Mouse (Mus musculus) stomach, postnatal 0 days (tissue): ENCODE results near the gene Gm4881.

ENCODE experiments used
- CTCF ChIP-seq: IDR thresholded peaks from 2 replicates; pipeline ENCODE4 v1.5.1; 2016; ENCODE audit warnings: antibody characterized with exemption, low read depth, mild to moderate bottlenecking, moderate library complexity
- EP300 ChIP-seq: optimal IDR thresholded peaks from 2 replicates; pipeline ENCODE3; 2016; ENCODE audit warnings: antibody characterized with exemption

DNA sequence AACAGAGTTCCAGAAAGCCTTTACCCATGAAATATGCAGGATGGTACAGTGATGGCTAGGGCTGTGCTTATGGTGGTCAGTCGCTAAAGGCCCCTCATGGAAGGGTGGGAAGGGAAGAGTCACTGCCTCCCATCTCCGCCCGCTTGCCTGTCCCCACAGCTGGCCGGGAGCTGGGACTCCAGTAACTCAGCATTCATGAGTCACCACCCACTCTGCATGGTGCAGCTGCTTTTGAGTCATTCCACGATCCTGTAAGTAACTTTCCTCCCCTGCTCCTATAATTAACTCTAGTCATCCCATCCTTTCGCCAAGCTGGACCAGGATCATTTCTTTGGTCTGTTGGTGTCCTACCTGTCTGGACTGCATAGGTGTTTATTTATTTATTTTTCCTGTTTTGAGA lies 48.8 kb upstream of the Gm4881 start:
- TF ChIP-seq CTCF = no peak
- TF ChIP-seq EP300 = no peak
